Mouse (Mus musculus): Measurements from ENCODE around the gene Spred1. TPM values are rescaled to one million over a fixed set of nuclear protein-coding genes. Genes with fewer than 3 reads are reported as not detected.

Spred1 gene
- polyA plus RNA-seq, 1 experiment from 2014 or later, result 7.4 TPM

- Histone ChIP-seq H3K9ac (ENCODE audit: low read depth, low read length) (no peak overlapping the region), H3K27ac (ENCODE audit: low read depth, low read length) (no peak overlapping the region), H3K4me1 (ENCODE audit: control insufficient read depth, insufficient read depth, low read depth, low read length) (no peaks in the 10 kb centered on the region), H3K4me2 (ENCODE audit: low read length) (no peak overlapping the region), H3K27me3 (replicated peaks; ENCODE audit: control insufficient read depth, insufficient read depth, low read length) (no peaks in the 10 kb centered on the region), H3K4me3 (ENCODE audit: low read length) (no peak overlapping the region), H3K9me3 (ENCODE audit: control insufficient read depth, low read length) (no peaks in the 10 kb centered on the region), H3K36me3 (ENCODE audit: control insufficient read depth, insufficient read depth, low read length) (no peaks in the 10 kb centered on the region)
- 94% methylated on average over 2 of the region's 2 CpGs for WGBS
- ATAC-seq, result no peak
Measured at GRCm38 (mm10) chr2:117113262-117113661, 7.9 kb upstream of the Spred1 start.

GRCm38 (mm10) chr2:117113762-117114161, 7.4 kb upstream of the Spred1 start:
- no peaks in the 10 kb centered on the region for H3K9me3 ChIP-seq (ENCODE audit: control insufficient read depth, low read length)
- H3K36me3 ChIP-seq (ENCODE audit: control insufficient read depth, insufficient read depth, low read length), result no peaks in the 10 kb centered on the region
- no peaks in the 10 kb centered on the region for H3K4me1 ChIP-seq (ENCODE audit: control insufficient read depth, insufficient read depth, low read depth, low read length)
- no peak overlapping the region for H3K4me2 ChIP-seq (ENCODE audit: low read length)
- H3K27ac ChIP-seq (ENCODE audit: low read depth, low read length), result no peak overlapping the region
- no peak overlapping the region for H3K9ac ChIP-seq (ENCODE audit: low read depth, low read length)
- no peaks in the 10 kb centered on the region for H3K27me3 ChIP-seq (replicated peaks; ENCODE audit: control insufficient read depth, insufficient read depth, low read length)
- ATAC-seq, result 0 out of 2 replicates have a peak, but pooled peaks have one; percentile 30
- WGBS, result 60% methylated on average over 4 of the region's 4 CpGs
- no peak overlapping the region for H3K4me3 ChIP-seq (ENCODE audit: low read length)

- Histone ChIP-seq H3K4me3 (ENCODE audit: low read length) (no peak overlapping the region), H3K9ac (ENCODE audit: low read depth, low read length) (no peak overlapping the region), H3K9me3 (ENCODE audit: control insufficient read depth, low read length) (no peaks in the 10 kb centered on the region), H3K27me3 (replicated peaks; ENCODE audit: control insufficient read depth, insufficient read depth, low read length) (no peaks in the 10 kb centered on the region), H3K36me3 (ENCODE audit: control insufficient read depth, insufficient read depth, low read length) (no peaks in the 10 kb centered on the region), H3K4me1 (ENCODE audit: control insufficient read depth, insufficient read depth, low read depth, low read length) (peaks cover 8% of the 10 kb centered on the region), H3K27ac (ENCODE audit: low read depth, low read length) (no peak overlapping the region), H3K4me2 (ENCODE audit: low read length) (no peak overlapping the region)
- WGBS, result 32% methylated on average over 2 of the region's 2 CpGs
- no peak for ATAC-seq
Measured at GRCm38 (mm10) chr2:117118516-117118915, 2.7 kb upstream of the Spred1 start.

GRCm38 (mm10) chr2:117119291-117120245, 1.6 kb upstream of the Spred1 start:
- peak; percentile 49 for ATAC-seq
- H3K4me3 ChIP-seq (ENCODE audit: low read length), result peak overlapping the region; percentile 95
- peaks cover 14% of the 10 kb centered on the region for H3K4me1 ChIP-seq (ENCODE audit: control insufficient read depth, insufficient read depth, low read depth, low read length)
- H3K27ac ChIP-seq (ENCODE audit: low read depth, low read length), result peak overlapping the region; percentile 100
- WGBS, result 3% methylated on average over 30 of the region's 30 CpGs
- H3K27me3 ChIP-seq (replicated peaks; ENCODE audit: control insufficient read depth, insufficient read depth, low read length), result no peaks in the 10 kb centered on the region
- no peaks in the 10 kb centered on the region for H3K36me3 ChIP-seq (ENCODE audit: control insufficient read depth, insufficient read depth, low read length)
- H3K9ac ChIP-seq (ENCODE audit: low read depth, low read length), result peak overlapping the region; percentile 99
- peak overlapping the region; percentile 88 for H3K4me2 ChIP-seq (ENCODE audit: low read length)
- H3K9me3 ChIP-seq (ENCODE audit: control insufficient read depth, low read length), result no peaks in the 10 kb centered on the region

GRCm38 (mm10) chr2:117120246-117121211, 645 bp upstream of the Spred1 start:
- peaks cover 16% of the 10 kb centered on the region for H3K4me1 ChIP-seq (ENCODE audit: control insufficient read depth, insufficient read depth, low read depth, low read length)
- no peaks in the 10 kb centered on the region for H3K27me3 ChIP-seq (replicated peaks; ENCODE audit: control insufficient read depth, insufficient read depth, low read length)
- no peaks in the 10 kb centered on the region for H3K9me3 ChIP-seq (ENCODE audit: control insufficient read depth, low read length)
- peak overlapping the region; percentile 95 for H3K4me3 ChIP-seq (ENCODE audit: low read length)
- H3K9ac ChIP-seq (ENCODE audit: low read depth, low read length), result peak overlapping the region; percentile 99
- peak overlapping the region; percentile 100 for H3K27ac ChIP-seq (ENCODE audit: low read depth, low read length)
- peak; percentile 89 for ATAC-seq
- H3K4me2 ChIP-seq (ENCODE audit: low read length), result peak overlapping the region; percentile 88
- H3K36me3 ChIP-seq (ENCODE audit: control insufficient read depth, insufficient read depth, low read length), result no peaks in the 10 kb centered on the region
- WGBS, result under 1% methylated on average over 88 of the region's 101 CpGs

GRCm38 (mm10) chr2:117121984-117122605, 921 bp downstream of the Spred1 start:
- WGBS, result under 1% methylated on average over 19 of the region's 19 CpGs
- H3K27ac ChIP-seq (ENCODE audit: low read depth, low read length), result peak overlapping the region; percentile 100
- H3K27me3 ChIP-seq (replicated peaks; ENCODE audit: control insufficient read depth, insufficient read depth, low read length), result no peaks in the 10 kb centered on the region
- peak overlapping the region; percentile 67 for H3K4me2 ChIP-seq (ENCODE audit: low read length)
- peaks cover 19% of the 10 kb centered on the region for H3K4me1 ChIP-seq (ENCODE audit: control insufficient read depth, insufficient read depth, low read depth, low read length)
- H3K9ac ChIP-seq (ENCODE audit: low read depth, low read length), result peak overlapping the region; percentile 99
- peak overlapping the region; percentile 95 for H3K4me3 ChIP-seq (ENCODE audit: low read length)
- H3K9me3 ChIP-seq (ENCODE audit: control insufficient read depth, low read length), result no peaks in the 10 kb centered on the region
- no peaks in the 10 kb centered on the region for H3K36me3 ChIP-seq (ENCODE audit: control insufficient read depth, insufficient read depth, low read length)
- no peak for ATAC-seq

- Histone ChIP-seq H3K4me1 (ENCODE audit: control insufficient read depth, insufficient read depth, low read depth, low read length) (peaks cover 19% of the 10 kb centered on the region), H3K4me3 (ENCODE audit: low read length) (peak overlapping the region; percentile 95), H3K9me3 (ENCODE audit: control insufficient read depth, low read length) (no peaks in the 10 kb centered on the region), H3K4me2 (ENCODE audit: low read length) (peak overlapping the region; percentile 67), H3K27ac (ENCODE audit: low read depth, low read length) (peak overlapping the region; percentile 49), H3K27me3 (replicated peaks; ENCODE audit: control insufficient read depth, insufficient read depth, low read length) (no peaks in the 10 kb centered on the region), H3K36me3 (ENCODE audit: control insufficient read depth, insufficient read depth, low read length) (no peaks in the 10 kb centered on the region), H3K9ac (ENCODE audit: low read depth, low read length) (peak overlapping the region; percentile 99)
- WGBS, result 3% methylated on average over 17 of the region's 17 CpGs
- peak; percentile 31; the same call in 1 of the 2 replicates for ATAC-seq
Measured at GRCm38 (mm10) chr2:117122701-117123337, 1.6 kb downstream of the Spred1 start.

GRCm38 (mm10) chr2:117123701-117124100, 2.5 kb downstream of the Spred1 start:
- Histone ChIP-seq H3K4me3 (ENCODE audit: low read length) (peak overlapping the region; percentile 29), H3K36me3 (ENCODE audit: control insufficient read depth, insufficient read depth, low read length) (no peaks in the 10 kb centered on the region), H3K4me2 (ENCODE audit: low read length) (peak overlapping the region; percentile 56), H3K9ac (ENCODE audit: low read depth, low read length) (no peak overlapping the region; the same call in 1 of the 2 replicates), H3K9me3 (ENCODE audit: control insufficient read depth, low read length) (no peaks in the 10 kb centered on the region), H3K27me3 (replicated peaks; ENCODE audit: control insufficient read depth, insufficient read depth, low read length) (no peaks in the 10 kb centered on the region), H3K4me1 (ENCODE audit: control insufficient read depth, insufficient read depth, low read depth, low read length) (peaks cover 19% of the 10 kb centered on the region), H3K27ac (ENCODE audit: low read depth, low read length) (no peak overlapping the region)
- WGBS, result 24% methylated on average over 3 of the region's 3 CpGs
- no peak for ATAC-seq
